Mouse (Mus musculus): ENCODE data around the gene Dcst2.

Gene Dcst2

DNA sequence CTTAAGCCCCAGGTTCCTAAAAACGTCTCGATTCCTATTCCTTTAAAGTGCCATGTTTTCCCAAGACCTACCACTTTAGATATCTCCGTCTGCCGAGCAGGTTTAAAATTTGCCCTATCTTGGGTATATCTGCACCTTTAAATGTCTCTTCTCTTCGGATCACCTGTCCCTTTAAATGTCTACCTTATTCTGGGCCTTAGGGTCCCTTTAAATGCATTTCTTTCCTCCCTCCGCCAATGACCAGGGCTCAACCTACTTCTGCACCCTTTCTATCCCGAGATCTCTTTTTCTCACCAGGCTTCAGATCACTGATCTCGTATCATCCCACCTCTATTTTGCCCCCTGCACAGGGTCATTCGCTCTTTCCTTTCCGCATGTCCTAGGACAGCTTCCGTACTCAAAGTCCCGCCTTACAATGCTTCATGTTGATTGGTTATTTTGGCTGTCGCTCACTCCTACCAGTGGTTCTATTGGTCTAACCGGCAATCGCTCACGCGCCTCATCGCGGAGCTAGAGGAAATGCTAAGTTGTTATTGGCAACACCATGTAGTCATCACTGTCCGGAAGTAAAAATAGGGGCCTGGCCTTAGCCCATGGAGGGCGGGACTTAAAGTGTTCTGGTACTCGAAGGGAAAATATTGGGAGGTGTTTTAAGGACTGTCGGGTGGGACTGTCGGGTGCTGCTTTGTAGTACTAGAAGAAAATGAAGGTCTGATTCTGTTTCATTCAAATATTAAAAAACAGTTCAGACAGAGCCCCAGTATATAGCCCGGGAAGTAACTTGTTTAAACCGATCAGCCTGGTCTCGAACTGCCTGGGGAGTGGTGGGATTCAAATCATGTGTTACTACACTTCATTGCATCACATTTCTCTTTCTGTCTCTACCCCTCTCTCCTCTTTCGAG lies 50.0 kb downstream of the Dcst2 start, which contains the start of gene Flad1:
TSS of gene Flad1 (minus strand) at position 381 of the 904 bp plus-strand sequence.
- DNase-seq (ENCODE audit: low spot score), result peak; percentile 100

DNA sequence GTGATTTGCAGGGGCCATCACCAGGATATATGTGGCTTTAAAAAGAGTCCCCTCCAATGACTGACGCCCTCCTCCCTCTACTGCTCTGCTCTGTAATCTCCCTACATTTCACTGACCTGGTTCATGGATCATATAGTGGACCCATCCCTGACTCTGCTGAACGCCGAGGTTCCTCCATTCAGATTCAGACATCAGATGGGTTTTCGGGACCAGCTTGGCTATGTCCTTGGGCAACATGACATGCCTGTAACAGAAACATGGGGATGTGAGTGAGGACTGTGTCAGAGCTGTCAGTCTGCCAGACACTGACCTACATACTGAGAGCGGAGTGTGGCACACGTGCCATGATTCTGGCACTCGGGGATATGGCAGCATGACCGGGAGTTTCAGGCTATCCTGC lies 54.4 kb downstream of the Dcst2 start:
- DNase-seq (ENCODE audit: low spot score), result no peak

DNA sequence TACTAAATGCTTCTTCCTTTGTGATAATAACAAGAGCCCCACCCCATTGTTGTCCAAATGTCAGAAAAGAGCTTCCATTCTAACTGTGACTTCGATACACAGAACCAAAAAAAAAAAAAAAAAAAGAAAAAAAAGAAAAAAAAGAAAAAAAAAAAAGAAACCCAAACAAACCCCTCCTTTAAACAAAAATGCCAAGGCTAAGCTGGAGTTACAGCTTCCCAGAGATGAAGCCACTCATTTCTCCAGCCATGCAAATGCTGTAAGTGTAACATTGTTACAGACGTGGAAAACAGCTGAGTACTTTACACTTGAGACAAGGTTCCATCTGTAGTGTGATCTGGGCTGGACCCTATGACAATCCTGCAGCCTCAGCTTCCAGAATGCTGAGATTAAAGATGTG lies 55.4 kb downstream of the Dcst2 start:
- DNase-seq (ENCODE audit: low spot score), result no peak

DNA sequence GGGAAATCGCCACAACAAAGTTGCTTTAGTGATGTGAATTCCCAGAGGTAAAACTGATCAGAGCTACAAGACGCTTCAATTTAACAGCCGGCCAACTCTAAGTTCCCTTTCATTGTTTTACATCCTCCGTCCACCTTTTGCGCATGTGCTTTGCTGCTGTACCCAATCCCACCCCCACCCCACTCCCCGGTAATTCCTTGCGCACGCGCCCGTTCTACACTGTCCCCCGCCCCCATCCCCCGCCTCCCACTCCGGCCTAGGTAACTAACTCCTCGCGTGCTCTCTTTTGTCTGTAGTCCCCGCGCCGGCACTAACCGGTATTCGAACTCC lies 56.0 kb downstream of the Dcst2 start:
- DNase-seq (ENCODE audit: low spot score), result no peak

DNA sequence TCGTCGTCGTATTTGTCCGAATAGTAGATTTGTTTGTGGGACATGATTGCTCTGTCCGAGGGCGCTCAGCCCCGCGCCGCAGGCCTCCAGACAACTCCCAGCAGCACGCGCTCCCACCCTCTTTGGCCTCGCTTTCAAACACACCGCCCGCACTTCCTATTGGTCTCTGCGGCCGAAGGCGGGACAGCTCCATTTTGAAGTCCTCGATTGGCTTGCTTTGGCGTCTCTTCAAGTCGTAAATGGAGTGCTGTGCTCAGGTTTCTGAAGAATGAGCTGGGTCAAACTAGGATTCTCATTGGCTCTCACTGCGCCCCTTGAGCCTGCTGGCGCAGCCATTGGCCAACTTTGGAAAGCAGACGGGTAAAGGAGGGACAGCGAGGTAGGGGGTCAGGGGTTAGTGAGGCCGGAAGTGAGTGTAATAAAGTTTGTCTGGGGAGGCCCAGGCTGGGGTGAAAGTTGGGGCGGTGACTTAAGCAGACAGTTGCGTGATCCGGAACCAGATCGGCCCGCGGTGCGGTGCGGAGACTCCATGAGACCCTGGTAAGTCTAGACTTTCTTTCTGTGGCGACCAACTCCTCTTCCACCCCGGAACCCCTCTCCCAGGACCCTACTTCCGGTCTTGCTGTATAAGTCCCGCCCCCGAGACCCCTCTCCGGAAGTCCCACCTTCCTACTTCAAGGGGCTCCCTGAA lies 56.5 kb downstream of the Dcst2 start, which contains the start of the genes Cks1b and Shc1:
TSS of gene Cks1b (minus strand) at position 214 of the 691 bp plus-strand sequence.
TSS of gene Shc1 (plus strand) at position 274 of the 691 bp plus-strand sequence.
- DNase-seq (ENCODE audit: low spot score), result peak; percentile 96

DNA sequence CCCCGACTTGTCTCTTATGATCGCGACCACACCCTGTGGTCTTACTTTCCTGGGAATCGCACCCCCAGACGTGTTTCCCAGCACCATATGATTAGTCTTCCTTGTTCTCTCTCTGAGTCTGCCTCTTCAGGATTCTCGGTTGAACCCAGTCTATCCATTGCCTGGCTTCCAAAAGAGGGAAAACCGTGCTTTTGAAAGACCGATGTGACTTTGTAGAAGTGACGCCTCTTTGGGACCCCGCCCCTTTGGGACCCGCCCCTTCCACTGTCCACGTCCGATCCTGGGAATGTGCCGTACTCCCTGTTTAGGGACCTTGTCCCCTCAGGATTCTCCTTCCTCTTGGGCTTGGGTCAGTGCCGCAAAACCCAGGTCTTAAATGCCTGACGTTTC lies 57.1 kb downstream of the Dcst2 start:
- no peak for DNase-seq (ENCODE audit: low spot score)

DNA sequence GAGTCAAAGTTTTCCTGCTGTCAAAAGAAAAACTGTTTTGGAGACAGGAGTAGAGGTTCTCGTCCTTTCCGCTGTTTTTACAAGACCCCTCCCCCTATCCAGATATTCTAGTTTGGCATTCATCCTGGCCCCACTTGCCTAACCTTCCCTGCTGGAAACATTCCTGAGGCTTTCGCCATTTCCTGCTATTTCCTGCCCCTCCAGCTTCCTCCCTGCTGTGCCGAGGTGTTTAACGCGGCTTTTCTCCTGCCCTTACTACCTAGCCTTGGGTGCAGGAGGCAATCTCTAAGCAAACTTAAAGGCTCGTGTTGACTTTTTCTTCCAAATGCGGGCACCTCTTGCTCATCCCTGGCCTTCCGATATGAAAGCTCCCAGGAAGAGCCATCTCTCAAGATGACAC lies 57.8 kb downstream of the Dcst2 start:
- no peak for DNase-seq (ENCODE audit: low spot score)

DNA sequence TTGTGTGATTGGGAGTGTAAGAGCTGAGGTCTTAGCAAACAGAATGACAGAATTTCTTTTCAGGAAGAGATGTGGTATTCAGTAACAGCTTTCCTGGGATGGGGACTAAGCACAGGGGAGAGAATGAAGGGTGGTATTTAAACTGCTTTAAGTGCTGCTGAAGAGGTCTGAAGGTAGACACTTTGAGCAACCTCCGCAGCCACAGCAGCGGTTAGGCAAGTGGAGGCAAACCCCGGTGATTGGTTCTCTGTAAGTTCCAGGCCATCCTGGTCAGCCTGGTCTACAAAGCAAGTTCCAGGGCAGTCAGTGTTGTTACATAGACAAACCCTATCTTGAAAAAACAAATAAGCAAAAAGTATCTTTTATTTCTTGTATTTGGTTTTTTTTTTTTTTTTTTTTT lies 58.2 kb downstream of the Dcst2 start:
- no peak for DNase-seq (ENCODE audit: low spot score)

DNA sequence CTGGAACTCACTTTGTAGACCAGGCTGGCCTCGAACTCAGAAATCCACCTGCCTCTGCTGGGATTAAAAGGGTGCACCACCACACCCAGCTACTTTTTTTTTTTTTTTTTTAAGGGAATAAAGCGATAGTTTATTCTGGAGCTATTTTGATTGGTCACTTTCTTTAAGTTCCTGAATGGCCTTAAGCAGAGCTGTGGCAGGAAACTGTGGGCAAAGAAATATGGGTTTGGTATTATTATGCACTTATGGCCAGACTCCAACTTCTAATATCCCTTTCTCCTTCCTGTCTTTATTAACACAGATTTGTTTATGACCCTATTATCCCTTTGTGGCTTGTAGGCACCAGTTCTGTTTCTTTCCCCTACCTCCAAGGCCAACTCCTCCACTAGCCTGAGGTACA lies 58.6 kb downstream of the Dcst2 start:
- no peak for DNase-seq (ENCODE audit: low spot score)

DNA sequence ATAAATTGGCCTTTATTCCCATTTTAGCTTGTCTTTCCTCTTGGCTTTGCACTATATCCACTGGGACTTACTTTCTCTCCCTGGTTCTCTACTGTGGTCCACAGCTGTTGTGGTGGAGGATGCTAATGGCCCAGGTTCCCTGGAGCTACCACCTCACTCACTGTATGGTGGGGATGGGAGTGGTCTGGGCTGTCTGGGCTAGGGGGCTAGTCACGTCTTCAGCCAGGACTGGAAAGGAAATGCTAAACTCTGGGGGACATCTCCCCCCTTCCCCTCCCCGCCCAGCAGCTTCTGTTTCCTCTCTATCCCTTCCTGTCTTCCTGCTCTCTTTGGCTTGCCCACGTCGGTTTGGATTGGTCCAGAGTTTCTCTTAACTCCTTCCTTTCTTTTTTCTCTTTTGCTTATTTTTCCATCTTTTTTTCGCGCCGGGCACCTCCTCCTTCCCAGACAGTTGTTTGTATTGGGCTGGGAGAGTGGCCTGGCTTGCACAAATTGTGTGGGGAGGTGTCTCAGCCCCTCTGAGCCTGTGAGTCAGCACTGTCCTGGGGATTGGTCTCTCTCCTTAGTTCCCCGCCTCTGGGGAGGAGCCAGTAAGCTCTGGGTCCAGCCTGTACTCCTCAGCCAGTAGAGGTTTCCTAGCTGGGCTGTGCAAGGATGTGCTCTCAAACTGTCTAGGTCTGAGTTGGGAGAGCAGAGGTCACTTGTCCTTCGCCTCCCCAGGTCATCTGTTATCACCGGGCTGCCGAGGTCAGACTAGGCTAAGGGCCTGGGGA lies 59.4 kb downstream of the Dcst2 start:
- peak; percentile 66 for DNase-seq (ENCODE audit: low spot score)

DNA sequence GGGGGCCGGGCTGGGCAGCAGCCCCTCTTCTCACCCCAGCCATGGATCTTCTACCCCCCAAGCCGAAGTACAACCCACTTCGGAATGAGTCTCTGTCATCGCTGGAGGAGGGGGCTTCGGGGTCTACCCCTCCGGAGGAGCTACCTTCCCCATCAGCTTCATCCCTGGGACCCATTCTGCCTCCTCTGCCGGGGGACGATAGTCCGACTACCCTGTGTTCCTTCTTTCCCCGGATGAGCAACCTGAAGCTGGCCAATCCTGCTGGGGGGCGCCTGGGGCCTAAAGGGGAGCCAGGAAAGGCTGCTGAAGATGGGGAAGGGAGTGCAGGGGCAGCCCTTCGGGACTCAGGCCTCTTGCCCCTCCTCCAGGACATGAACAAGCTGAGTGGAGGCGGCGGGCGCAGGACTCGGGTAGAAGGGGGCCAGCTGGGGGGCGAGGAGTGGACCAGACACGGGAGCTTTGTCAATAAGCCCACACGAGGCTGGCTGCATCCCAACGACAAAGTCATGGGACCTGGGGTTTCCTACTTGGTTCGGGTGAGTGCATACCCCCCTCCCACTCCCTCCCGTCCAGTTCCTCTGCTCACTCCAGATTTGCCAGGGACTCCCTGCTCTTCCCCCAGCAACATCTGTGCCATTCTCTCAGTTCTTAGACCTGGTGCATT lies 60.2 kb downstream of the Dcst2 start:
- DNase-seq (ENCODE audit: low spot score), result no peak

DNA sequence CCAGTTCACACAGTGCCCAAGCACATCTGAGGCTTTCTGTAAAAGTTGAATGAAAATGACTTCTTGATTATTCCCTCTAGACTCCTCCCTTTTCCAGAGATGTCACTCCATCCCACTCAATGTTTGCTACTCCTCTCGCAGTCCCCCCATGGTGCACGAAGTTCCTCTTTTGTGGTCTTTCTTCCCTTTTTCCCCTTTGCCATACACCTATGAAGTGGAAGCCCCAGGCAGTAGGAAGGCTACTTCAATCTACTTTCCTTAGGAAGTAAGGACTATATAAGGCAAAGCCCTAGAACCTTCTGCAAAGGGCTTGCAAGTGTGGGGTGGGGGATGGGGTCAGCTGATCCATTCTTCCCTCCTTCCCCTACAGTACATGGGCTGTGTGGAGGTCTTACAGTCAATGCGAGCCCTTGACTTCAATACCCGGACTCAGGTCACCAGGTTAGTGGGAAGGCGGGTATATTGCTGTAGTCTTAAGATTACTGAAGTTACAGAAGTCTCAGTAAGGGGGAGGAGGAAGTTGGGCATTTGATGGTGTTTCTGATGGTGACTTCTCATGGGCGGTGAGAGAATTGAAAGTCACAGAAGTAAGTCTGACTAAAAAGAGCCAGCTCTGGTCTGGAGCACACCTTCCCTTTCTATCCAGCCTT lies 60.9 kb downstream of the Dcst2 start:
- no peak for DNase-seq (ENCODE audit: low spot score)

DNA sequence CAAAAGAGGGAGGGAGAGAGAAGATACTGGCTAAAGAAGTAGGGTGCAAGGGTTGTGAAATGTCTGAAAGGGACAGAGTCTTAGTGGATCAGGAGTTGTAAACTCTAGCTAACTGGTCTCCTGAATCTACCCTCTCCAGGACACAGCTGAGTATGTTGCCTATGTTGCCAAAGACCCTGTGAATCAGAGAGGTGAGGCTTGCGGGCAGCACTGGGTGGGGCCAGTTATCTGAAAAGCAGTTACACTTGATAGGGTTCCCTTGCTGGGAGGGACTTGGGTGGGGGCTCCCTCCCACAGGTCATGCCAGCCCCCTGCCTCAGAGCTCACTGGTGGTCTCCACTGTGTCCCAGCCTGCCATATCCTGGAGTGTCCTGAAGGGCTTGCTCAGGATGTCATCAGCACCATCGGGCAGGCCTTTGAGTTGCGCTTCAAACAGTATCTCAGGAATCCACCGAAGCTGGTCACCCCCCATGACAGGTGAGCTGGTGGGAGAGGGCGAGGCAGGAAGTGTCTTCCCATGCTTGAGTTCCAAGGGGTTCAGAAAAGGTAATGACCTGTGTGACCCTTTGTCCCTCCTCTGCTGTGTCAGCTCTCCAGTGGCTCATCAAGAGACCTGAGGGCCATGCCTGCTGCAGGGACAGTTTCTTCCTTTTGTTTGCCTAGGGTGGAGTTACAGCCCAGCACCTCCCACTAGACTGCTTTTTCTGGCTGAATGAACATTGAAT lies 62.8 kb downstream of the Dcst2 start:
- DNase-seq (ENCODE audit: low spot score), result no peak

DNA sequence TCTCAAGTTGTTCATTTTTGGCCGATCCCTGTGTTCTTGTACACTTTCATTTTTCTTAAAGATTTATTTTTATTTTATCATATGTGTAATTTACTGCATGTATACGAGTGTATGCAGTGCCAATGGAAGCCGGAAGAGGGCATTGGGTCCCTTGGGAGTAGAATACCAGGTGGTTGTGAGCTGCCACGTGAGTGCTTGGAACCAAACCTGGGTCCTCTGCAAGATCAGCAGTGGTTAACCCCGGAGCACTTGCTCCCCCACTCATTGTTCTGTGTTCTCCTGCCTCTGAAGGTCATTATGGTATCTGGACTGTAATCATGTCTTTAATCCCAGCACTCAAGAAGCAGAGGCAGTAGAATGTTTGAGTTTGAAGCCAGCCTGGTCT lies 63.4 kb downstream of the Dcst2 start:
- DNase-seq (ENCODE audit: low spot score), result no peak

DNA sequence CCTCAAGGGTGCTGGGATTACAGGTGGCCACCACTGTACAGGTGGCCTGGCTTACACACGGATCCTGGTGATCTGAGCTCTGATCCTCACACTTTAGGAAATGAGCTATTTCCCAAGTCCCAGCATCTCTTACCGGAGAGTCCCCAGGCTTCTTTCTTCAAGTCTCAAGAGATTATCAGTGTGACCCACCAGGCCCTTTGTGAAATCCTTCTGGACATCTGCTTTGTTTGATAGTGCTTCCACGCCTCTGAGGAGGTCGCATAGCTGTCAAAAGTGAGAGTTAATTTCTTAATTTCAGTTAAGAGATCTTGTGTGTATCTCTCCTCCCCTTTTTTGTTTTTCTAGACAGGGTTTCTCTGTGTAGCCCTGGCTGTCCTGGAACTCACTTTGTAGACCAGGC lies 64.1 kb downstream of the Dcst2 start:
- no peak for DNase-seq (ENCODE audit: low spot score)

Data from left cerebral cortex, adult 11 months (tissue).